Mouse (Mus musculus): ENCODE measurements around the gene Rassf7. TPM values are rescaled to one million over a fixed set of nuclear protein-coding genes. Genes with fewer than 3 reads are reported as not detected.

The Rassf7 gene
- total and polyA plus RNA-seq, 3 experiments, result 4.9 to 51.8 (median 16.8) TPM

GRCm38 (mm10) chr7:141222696-141223215, 7.1 kb downstream of the Rassf7 start:
- Histone ChIP-seq H3K36me3 (replicated peaks) (peaks cover 34% of the 10 kb centered on the region), H3K4me3 (ENCODE audit: low read depth, low read length) (no peak overlapping the region; the same call in 1 of the 2 replicates), H3K9me3 (replicated peaks) (no peaks in the 10 kb centered on the region), H3K4me1 (ENCODE audit: insufficient read depth, low read depth, low read length) (peaks cover 52% of the 10 kb centered on the region), H3K27me3 (ENCODE audit: insufficient read depth, low read length) (no peaks in the 10 kb centered on the region)
- DNase-seq (ENCODE audit: low spot score) (no peak), ATAC-seq (ENCODE audit: extremely low read depth, insufficient number of reproducible peaks, low FRiP score, poor library complexity, severe bottlenecking) (no peak)
- TF ChIP-seq GATA2 (IDR thresholded peaks at IDR 0.05; ENCODE audit: borderline replicate concordance, low read depth, low read length) (no peak), TAL1 (conservative IDR thresholded peaks at IDR 0.05; ENCODE audit: low read depth, low read length) (no peak), POLR2AphosphoS5 (IDR thresholded peaks at IDR 0.05; ENCODE audit: insufficient replicate concordance, low read depth, low read length) (no peak), CTCF (IDR thresholded peaks at IDR 0.05; ENCODE audit: low read depth, low read length) (no peak), GATA1 (IDR thresholded peaks at IDR 0.05; ENCODE audit: borderline replicate concordance, low read length) (no peak)

DNA sequence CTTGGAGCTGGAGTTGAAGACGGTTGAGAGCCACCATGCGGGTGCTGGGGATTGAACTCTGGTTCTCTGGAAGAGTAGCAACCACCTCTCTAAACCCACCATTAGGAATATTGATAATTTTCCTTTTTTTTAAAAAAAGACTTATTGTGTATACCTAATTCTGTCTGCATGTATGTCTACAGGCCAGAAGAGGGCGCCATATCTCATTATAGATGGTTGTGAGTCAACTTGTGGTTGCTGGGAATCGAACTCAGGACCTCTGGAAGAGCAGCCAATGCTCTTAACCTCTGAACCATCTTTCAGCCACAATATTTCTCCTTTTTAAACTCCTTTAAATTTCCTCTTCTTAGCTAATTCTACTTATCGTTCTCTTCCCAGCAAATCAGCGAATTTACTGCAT, 10.9 kb downstream of the Rassf7 start:
- Histone ChIP-seq H3K27me3 (ENCODE audit: insufficient read depth, low read length) (no peaks in the 10 kb centered on the region), H3K4me3 (ENCODE audit: low read depth, low read length) (no peak overlapping the region), H3K9me3 (replicated peaks) (no peaks in the 10 kb centered on the region), H3K36me3 (replicated peaks) (peaks cover 21% of the 10 kb centered on the region), H3K4me1 (ENCODE audit: insufficient read depth, low read depth, low read length) (peaks cover 43% of the 10 kb centered on the region)
- DNase-seq (ENCODE audit: low spot score) (no peak), ATAC-seq (ENCODE audit: extremely low read depth, insufficient number of reproducible peaks, low FRiP score, poor library complexity, severe bottlenecking) (no peak)
- TF ChIP-seq TAL1 (conservative IDR thresholded peaks at IDR 0.05; ENCODE audit: low read depth, low read length), result no peak
- no peak for TF ChIP-seq GATA2 (IDR thresholded peaks at IDR 0.05; ENCODE audit: borderline replicate concordance, low read depth, low read length)
- TF ChIP-seq GATA1 (IDR thresholded peaks at IDR 0.05; ENCODE audit: borderline replicate concordance, low read length), result no peak
- no peak for TF ChIP-seq POLR2AphosphoS5 (IDR thresholded peaks at IDR 0.05; ENCODE audit: insufficient replicate concordance, low read depth, low read length)
- no peak for TF ChIP-seq CTCF (IDR thresholded peaks at IDR 0.05; ENCODE audit: low read depth, low read length)

DNA sequence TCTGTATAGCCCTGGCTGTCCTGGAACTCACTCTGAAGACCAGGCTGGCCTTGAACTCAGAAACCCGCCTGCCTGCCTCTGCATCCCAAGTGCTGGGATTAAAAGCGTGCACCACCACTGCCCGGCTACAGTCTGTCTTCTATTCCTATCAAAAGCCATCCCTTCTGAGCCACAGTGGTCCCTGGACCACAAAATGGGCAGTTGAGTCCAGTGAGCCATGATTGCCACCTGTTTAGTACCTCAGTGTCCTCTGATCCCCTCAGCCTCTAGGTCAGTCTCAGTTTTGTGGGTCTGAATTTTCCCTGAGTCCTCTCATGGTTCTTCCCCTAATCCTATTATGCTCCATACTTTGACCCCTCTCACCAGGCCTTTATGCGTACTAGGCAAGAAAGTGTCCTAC, 12.1 kb downstream of the Rassf7 start:
- no peak for ATAC-seq (ENCODE audit: extremely low read depth, insufficient number of reproducible peaks, low FRiP score, poor library complexity, severe bottlenecking)
- TF ChIP-seq CTCF (IDR thresholded peaks at IDR 0.05; ENCODE audit: low read depth, low read length) (no peak), POLR2AphosphoS5 (IDR thresholded peaks at IDR 0.05; ENCODE audit: insufficient replicate concordance, low read depth, low read length) (no peak), GATA1 (IDR thresholded peaks at IDR 0.05; ENCODE audit: borderline replicate concordance, low read length) (no peak), GATA2 (IDR thresholded peaks at IDR 0.05; ENCODE audit: borderline replicate concordance, low read depth, low read length) (no peak), TAL1 (conservative IDR thresholded peaks at IDR 0.05; ENCODE audit: low read depth, low read length) (no peak)
- Histone ChIP-seq H3K9me3 (replicated peaks) (no peaks in the 10 kb centered on the region), H3K4me1 (ENCODE audit: insufficient read depth, low read depth, low read length) (peaks cover 41% of the 10 kb centered on the region), H3K36me3 (replicated peaks) (peaks cover 34% of the 10 kb centered on the region), H3K4me3 (ENCODE audit: low read depth, low read length) (no peak overlapping the region; the same call in 1 of the 2 replicates), H3K27me3 (ENCODE audit: insufficient read depth, low read length) (no peaks in the 10 kb centered on the region)
- no peak for DNase-seq (ENCODE audit: low spot score)

GRCm38 (mm10) chr7:141228279-141229067, 12.8 kb downstream of the Rassf7 start, which contains the start of gene Phrf1:
Gene Phrf1, plus strand, starts transcription at chr7:141228784.
- Histone ChIP-seq H3K36me3 (replicated peaks) (peaks cover 40% of the 10 kb centered on the region), H3K9me3 (replicated peaks) (no peaks in the 10 kb centered on the region), H3K4me1 (ENCODE audit: insufficient read depth, low read depth, low read length) (peaks cover 40% of the 10 kb centered on the region), H3K27me3 (ENCODE audit: insufficient read depth, low read length) (no peaks in the 10 kb centered on the region), H3K4me3 (ENCODE audit: low read depth, low read length) (peak within 1 kb of the TSS; percentile 100)
- ATAC-seq (ENCODE audit: extremely low read depth, insufficient number of reproducible peaks, low FRiP score, poor library complexity, severe bottlenecking) (peak; percentile 80), DNase-seq (ENCODE audit: low spot score) (peak; percentile 91)
- TF ChIP-seq CTCF (IDR thresholded peaks at IDR 0.05; ENCODE audit: low read depth, low read length), result peak; percentile 96
- TF ChIP-seq POLR2AphosphoS5 (IDR thresholded peaks at IDR 0.05; ENCODE audit: insufficient replicate concordance, low read depth, low read length), result no peak; the same call in 1 of the 2 replicates

DNA sequence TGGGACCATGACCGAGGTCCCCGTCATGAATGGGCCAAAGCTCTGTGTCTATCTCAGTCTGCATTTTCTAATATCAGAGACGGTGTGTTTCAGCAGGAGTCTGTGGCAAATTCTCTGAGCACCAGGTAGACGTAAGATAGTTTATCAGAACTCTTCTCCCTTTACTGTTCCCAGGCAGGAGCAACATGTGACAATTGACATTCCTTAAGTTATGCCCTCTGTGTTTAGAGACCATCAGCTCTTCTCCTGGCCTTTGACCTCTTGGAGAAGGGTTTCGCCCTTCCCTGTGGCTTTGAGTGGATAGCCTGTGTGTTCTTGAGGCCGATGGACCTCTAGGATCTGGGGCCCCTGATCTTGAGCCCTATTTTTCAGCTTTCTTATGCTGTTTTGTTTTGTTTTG, 14.0 kb downstream of the Rassf7 start:
- Histone ChIP-seq H3K4me1 (ENCODE audit: insufficient read depth, low read depth, low read length) (peaks cover 40% of the 10 kb centered on the region), H3K9me3 (replicated peaks) (no peaks in the 10 kb centered on the region), H3K27me3 (ENCODE audit: insufficient read depth, low read length) (no peaks in the 10 kb centered on the region), H3K36me3 (replicated peaks) (peaks cover 53% of the 10 kb centered on the region), H3K4me3 (ENCODE audit: low read depth, low read length) (peak overlapping the region; percentile 100)
- no peak for TF ChIP-seq GATA2 (IDR thresholded peaks at IDR 0.05; ENCODE audit: borderline replicate concordance, low read depth, low read length)
- TF ChIP-seq POLR2AphosphoS5 (IDR thresholded peaks at IDR 0.05; ENCODE audit: insufficient replicate concordance, low read depth, low read length), result no peak
- no peak for TF ChIP-seq CTCF (IDR thresholded peaks at IDR 0.05; ENCODE audit: low read depth, low read length)
- TF ChIP-seq GATA1 (IDR thresholded peaks at IDR 0.05; ENCODE audit: borderline replicate concordance, low read length), result no peak
- no peak for TF ChIP-seq TAL1 (conservative IDR thresholded peaks at IDR 0.05; ENCODE audit: low read depth, low read length)
- ATAC-seq (ENCODE audit: extremely low read depth, insufficient number of reproducible peaks, low FRiP score, poor library complexity, severe bottlenecking), result no peak
- DNase-seq (ENCODE audit: low spot score), result peak; percentile 9

DNA sequence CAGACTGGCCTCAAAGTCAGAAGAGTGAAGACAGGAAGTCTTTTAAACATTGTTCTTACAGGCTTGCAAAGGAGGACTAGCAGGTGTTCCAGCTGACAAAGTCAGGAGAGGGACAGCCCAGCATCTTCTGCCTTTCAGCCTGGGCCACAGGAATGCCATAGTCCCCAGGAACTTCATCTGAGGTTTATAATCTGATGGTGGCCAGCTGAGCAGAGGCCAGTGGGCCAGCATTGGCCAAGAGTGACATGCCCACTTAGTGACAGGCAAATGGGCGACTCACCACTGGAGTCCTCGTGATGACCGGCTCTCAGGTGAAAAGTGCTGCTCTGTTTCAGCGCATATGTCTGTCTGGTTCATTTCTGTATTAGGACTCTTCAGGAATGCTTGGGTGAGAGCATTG, 14.9 kb downstream of the Rassf7 start:
- TF ChIP-seq GATA2 (IDR thresholded peaks at IDR 0.05; ENCODE audit: borderline replicate concordance, low read depth, low read length), result no peak
- TF ChIP-seq POLR2AphosphoS5 (IDR thresholded peaks at IDR 0.05; ENCODE audit: insufficient replicate concordance, low read depth, low read length), result no peak
- TF ChIP-seq GATA1 (IDR thresholded peaks at IDR 0.05; ENCODE audit: borderline replicate concordance, low read length), result no peak
- no peak for TF ChIP-seq CTCF (IDR thresholded peaks at IDR 0.05; ENCODE audit: low read depth, low read length)
- no peak for TF ChIP-seq TAL1 (conservative IDR thresholded peaks at IDR 0.05; ENCODE audit: low read depth, low read length)
- no peak for ATAC-seq (ENCODE audit: extremely low read depth, insufficient number of reproducible peaks, low FRiP score, poor library complexity, severe bottlenecking)
- peak overlapping the region; percentile 57; the same call in 1 of the 2 replicates for H3K4me3 ChIP-seq (ENCODE audit: low read depth, low read length)

More for the DNA sequence above, 14.9 kb downstream of the Rassf7 start:
- Histone ChIP-seq H3K27me3 (ENCODE audit: insufficient read depth, low read length) (no peaks in the 10 kb centered on the region), H3K4me1 (ENCODE audit: insufficient read depth, low read depth, low read length) (peaks cover 40% of the 10 kb centered on the region), H3K36me3 (replicated peaks) (peaks cover 61% of the 10 kb centered on the region), H3K9me3 (replicated peaks) (no peaks in the 10 kb centered on the region)
- DNase-seq (ENCODE audit: low spot score), result no peak

Data from G1E (cell line).